Mouse (Mus musculus): ENCODE results near the gene Gpr182.
"Not testable (repeated sequence)": the region's sequence is repeated elsewhere in the genome, so short reads cannot be mapped to it uniquely, and the experiment has no call there.

The Gpr182 gene

GRCm38 (mm10) chr10:127751548-127751947 is at the start of gene Gpr182:
TSS of gene Gpr182 (minus strand) at chr10:127751732.
- no peak for DNase-seq (ENCODE audit: low read depth)

DNA sequence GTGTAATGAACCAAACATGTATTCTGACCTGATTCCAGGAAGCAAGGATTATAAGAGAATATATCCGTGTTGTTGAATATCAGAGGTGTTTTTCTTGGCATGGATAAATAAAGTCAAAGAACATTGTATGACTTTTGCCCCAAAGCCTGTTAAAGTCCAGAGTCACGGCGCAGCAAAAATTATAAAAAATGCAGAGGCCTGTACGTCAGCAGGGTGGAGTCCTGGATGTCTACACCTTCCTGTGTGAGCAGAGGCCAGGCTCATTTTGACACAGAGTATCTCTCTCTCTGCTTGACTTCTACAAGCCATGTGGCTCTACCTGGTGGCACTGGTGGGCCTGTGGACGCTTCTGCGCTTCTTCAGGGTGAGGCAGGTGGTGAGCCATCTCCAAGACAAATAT is 49.4 kb upstream of the Gpr182 start, which contains the start of gene Rdh16:
TSS of gene Rdh16 (plus strand) at position 262 of the 400 bp plus-strand sequence.
- DNase-seq (ENCODE audit: low read depth): no peak

DNA sequence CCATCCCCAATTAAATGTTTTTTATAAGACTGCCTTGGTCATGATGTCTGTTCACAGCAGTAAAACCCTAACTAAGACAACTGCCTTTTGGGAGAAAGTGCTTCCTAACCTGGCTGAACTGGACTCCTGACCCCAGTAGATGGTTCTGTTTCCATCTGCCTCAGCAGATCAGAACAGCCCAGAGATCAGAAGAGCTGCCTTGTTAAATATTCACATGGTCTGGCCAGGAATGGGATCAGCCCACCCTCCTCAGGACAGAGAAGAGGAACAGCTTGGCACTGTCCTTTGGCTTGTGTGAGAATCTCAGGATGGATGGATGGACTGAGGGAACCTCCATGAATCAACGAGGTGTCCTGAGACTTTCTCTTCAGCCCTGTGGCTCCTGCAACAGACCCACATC is 47.8 kb upstream of the Gpr182 start:
- DNase-seq (ENCODE audit: low read depth): no peak

DNA sequence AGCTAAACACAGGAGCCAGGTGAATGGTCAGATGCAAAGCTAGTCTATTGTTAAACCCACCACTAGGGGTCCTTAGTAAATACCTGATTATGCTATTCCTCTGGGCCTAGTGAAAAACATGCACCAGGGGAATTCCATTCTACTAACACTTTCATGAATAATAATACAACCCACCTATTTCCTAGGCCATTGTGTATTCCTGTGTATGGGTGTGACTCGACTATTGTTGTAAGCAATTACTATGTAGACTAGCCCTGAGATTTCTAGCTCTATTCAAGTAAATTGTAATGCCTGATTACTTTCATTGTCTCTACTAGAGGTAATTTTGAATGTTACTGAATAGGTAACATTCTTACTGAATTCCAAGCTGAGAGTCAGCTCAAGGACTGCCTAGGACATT is 33.9 kb upstream of the Gpr182 start:
- DNase-seq (ENCODE audit: low read depth): not testable (repeated sequence)

DNA sequence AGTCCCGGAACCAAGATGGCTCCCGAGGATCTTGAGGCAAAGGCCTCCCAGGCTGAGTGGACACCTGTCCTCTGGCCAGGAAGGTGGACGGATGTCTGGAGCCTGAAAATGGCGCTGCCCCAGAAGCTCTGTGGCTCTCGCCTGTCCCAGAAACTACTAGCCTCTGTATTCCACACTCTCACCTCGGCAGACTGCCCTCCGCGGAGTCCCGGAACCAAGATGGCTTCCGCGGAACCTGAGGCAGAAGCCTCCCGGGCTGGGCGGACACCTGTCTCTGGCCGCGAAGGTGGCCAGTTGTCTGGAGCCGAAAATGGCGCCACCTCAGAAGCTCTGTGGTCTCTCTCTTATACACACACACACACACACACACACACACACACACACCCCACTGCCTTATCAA is 30.8 kb upstream of the Gpr182 start:
- not testable (repeated sequence) for DNase-seq (ENCODE audit: low read depth)

DNA sequence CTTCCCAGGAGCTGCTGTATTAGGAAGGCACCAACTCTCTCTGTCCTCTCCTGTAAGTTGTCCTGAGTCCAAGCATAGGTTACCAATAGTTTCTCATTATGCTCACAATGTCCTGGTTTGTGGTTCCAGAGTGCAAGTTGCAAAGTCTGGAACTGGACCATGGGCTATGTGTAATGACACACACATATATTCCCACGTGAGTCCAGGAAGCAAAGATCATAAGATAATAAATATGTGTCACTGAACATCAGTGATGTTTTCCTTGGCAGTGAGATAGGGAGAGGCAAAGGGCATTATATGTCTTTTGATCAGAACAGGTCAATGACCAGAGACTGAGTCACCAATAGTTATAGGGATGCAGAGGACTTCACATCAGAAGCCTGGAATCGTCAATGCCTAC is 24.5 kb upstream of the Gpr182 start, which contains the start of gene Rdh9:
TSS of gene Rdh9 (plus strand) at position 376 of the 400 bp plus-strand sequence.
- no peak for DNase-seq (ENCODE audit: low read depth)

- no peak for DNase-seq (ENCODE audit: low read depth)
Observed at GRCm38 (mm10) chr10:127766564-127766963, 15.0 kb upstream of the Gpr182 start.

GRCm38 (mm10) chr10:127763914-127764680 is 12.6 kb upstream of the Gpr182 start:
- no peak for DNase-seq (ENCODE audit: low read depth)

GRCm38 (mm10) chr10:127762926-127763325 is 11.4 kb upstream of the Gpr182 start:
- DNase-seq (ENCODE audit: low read depth): not testable (repeated sequence)

GRCm38 (mm10) chr10:127759181-127760110 is 7.9 kb upstream of the Gpr182 start, which contains the start of the genes Rdh1 and Rdh16f1:
TSS of gene Rdh1 (plus strand) at chr10:127759721.
TSS of gene Rdh16f1 (plus strand) at chr10:127759787.
- no peak for DNase-seq (ENCODE audit: low read depth)

- no peak for DNase-seq (ENCODE audit: low read depth)
Observed at GRCm38 (mm10) chr10:127755770-127756468, 4.4 kb upstream of the Gpr182 start.

DNA sequence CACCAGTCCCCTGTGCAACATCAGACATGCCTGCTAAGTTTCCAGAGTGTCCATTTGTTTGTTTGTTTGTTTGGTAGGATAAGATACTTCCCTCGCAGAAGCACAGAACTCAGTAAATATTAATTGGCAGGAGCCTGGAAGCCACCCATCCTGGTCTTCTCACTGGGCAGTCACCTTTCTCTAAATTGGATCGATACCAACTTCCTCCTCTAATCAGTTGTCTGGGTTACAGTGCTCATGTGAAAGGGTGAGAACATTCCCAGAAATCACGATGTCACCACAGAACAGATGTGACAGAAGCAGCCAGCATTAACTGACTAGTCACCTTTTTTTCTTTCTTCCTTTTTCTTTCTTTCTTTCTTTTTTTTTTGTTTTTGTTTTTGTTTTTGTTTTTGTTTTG is 3.7 kb upstream of the Gpr182 start:
- DNase-seq (ENCODE audit: low read depth): no peak

GRCm38 (mm10) chr10:127754566-127755166 is 3.1 kb upstream of the Gpr182 start:
- DNase-seq (ENCODE audit: low read depth): no peak

DNA sequence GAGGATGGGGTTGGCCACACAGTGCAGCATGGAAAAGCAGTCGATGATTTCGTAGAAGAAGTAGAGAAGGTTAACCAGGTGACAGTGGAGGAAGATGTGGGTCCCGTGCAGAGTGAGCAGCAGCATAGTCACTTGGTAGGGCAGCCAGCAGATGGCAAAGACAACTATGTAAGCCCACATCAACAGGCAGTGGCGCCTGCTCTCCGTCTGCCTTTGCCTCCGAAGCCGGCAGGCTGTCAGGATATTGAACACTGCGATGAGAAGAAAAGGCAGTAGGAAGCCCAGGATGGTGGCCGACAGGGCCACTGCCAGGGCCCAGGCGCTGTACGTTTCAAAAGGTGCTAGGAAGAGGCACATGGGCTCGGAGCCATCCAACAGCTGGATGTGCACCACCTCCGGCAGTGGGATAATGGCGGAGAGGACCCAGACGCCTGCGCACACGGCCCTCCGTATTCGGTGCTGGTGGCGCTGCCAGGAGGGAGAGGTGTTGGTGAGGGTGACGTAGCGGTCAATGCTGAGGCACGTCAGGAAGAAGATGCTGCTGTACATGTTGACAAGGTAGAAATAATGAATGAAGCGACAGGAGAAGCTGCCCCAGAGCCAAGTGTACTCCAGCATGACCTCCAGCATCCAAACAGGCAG is 1.3 kb downstream of the Gpr182 start:
- DNase-seq (ENCODE audit: low read depth): no peak

- DNase-seq (ENCODE audit: low read depth): no peak
Observed at GRCm38 (mm10) chr10:127748847-127749612, 2.5 kb downstream of the Gpr182 start.

- DNase-seq (ENCODE audit: low read depth): no peak
Observed at GRCm38 (mm10) chr10:127747254-127747653, 4.3 kb downstream of the Gpr182 start.

DNA sequence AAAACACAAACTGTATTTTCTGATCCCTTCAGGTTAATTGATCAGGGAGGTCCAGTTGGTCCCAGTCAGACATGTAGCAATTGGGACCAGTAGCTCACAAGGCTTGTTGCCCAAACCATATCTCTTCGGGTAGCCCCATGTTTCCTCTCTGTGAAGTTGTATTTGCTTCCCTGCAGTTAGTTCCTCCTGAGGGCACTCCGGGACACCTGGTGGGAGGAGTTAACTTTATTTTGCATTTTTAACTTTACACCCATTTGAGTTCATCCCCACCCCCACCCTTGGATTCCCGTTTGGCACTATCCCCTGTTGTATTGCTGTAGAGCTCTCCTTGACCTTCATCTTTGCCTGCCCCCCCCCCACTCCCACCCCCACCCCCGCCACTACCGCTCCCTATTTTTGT is 5.6 kb downstream of the Gpr182 start:
- no peak for DNase-seq (ENCODE audit: low read depth)

GRCm38 (mm10) chr10:127744661-127745060 is 6.9 kb downstream of the Gpr182 start:
- DNase-seq (ENCODE audit: low read depth): no peak

- no peak for DNase-seq (ENCODE audit: low read depth)
Observed at GRCm38 (mm10) chr10:127739661-127740161, 11.8 kb downstream of the Gpr182 start.

- DNase-seq (ENCODE audit: low read depth): no peak
Observed at GRCm38 (mm10) chr10:127739083-127739660, 12.4 kb downstream of the Gpr182 start, which contains the start of gene Zbtb39. TSS of gene Zbtb39 (plus strand) at chr10:127739538.
